Mouse (Mus musculus) hindbrain, embryonic 12.5 days (tissue): ENCODE measurements around the gene Gm20388. TPM values are rescaled to one million over a fixed set of nuclear protein-coding genes. Genes with fewer than 3 reads are reported as not detected.
A peak's percentile ranks its signal among the peaks of the same experiment; 100 is the strongest.

Source experiments
- ATAC-seq: fragments of 200-750 bp; cut with Nextera tagmentation; 2 replicates; pipeline ENCODE4 v1.8.0; 2017; ENCODE audit warnings: moderate TSS enrichment; ENCODE audit not compliant: low FRiP score
- H3K27ac ChIP-seq: fragments of 300-500 bp; sonication (generic); 2 replicates; pipeline ENCODE4 v1.5.1; 2016; ENCODE audit warnings: mild to moderate bottlenecking
- H3K27me3 ChIP-seq: fragments of 300-500 bp; sonication (generic); 2 replicates; pipeline ENCODE4 v1.6.1; 2016; ENCODE audit warnings: mild to moderate bottlenecking
- H3K36me3 ChIP-seq: fragments of 300-500 bp; sonication (generic); 2 replicates; pipeline ENCODE4 v1.6.1; 2016; ENCODE audit warnings: mild to moderate bottlenecking
- H3K4me1 ChIP-seq: fragments of 300-500 bp; sonication (generic); 2 replicates; pipeline ENCODE4 v1.6.1; 2016
- H3K4me2 ChIP-seq: fragments of 300-500 bp; sonication (generic); replicated peaks from 2 replicates; pipeline ENCODE4 v1.6.1; 2016; ENCODE audit warnings: mild to moderate bottlenecking
- H3K4me3 ChIP-seq: fragments of 300-500 bp; sonication (generic); 2 replicates; pipeline ENCODE4 v1.5.1; 2016; ENCODE audit warnings: mild to moderate bottlenecking
- H3K9ac ChIP-seq: fragments of 300-500 bp; sonication (generic); 2 replicates; pipeline ENCODE4 v1.6.1; 2016; ENCODE audit warnings: mild to moderate bottlenecking, moderate library complexity
- H3K9me3 ChIP-seq: fragments of 300-500 bp; sonication (generic); replicated peaks from 2 replicates; pipeline ENCODE4 v1.6.1; 2016; ENCODE audit warnings: mild to moderate bottlenecking
- WGBS: fragments of 180-500 bp; shearing (Covaris S2); methylation state at CpG from one replicate; pipeline ENCODE4 v1.1.7; 2016; 5-methylcytosine and 5-hydroxymethylcytosine counted together
- polyA plus RNA-seq: library from polyadenylated mRNA; unstranded; fragments of >200 nt; fragmentation: Nextera tagmentation; extraction: Ambion mirVana; gene quantifications from 2 replicates; pipeline ENCODE4 v1.2.1, GENCODE M21; 2016

Gm20388 gene
- polyA plus RNA-seq, 1 experiment from 2014 or later, result not detected

DNA sequence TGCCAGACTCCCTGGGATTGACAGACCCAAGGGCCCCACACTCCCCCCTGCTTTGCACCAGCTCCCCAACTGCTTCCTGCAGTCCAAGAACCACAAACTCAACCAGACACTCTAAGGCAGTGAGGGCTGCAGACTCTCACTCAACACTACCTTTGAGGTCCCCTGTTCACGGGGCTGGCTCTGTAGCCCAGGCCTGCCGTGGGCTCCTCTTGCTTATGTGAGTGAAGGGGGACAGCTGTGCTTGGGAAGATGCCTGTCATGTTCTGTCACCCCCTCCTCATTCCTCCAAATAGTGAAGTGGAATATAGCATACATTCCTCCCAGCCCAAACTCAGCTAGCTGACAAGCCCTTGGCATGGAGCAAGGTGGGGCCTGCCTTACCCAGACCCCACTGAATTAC lies 3971.8 kb downstream of the Gm20388 start:
- Histone ChIP-seq H3K27ac (no peak overlapping the region), H3K4me2 (no peak overlapping the region), H3K9ac (no peak overlapping the region), H3K9me3 (no peaks in the 10 kb centered on the region), H3K27me3 (peaks cover 27% of the 10 kb centered on the region), H3K36me3 (no peaks in the 10 kb centered on the region), H3K4me3 (no peak overlapping the region), H3K4me1 (peaks cover 14% of the 10 kb centered on the region)
- no peak for ATAC-seq
- WGBS, result 70% methylated on average over 2 of the region's 2 CpGs

DNA sequence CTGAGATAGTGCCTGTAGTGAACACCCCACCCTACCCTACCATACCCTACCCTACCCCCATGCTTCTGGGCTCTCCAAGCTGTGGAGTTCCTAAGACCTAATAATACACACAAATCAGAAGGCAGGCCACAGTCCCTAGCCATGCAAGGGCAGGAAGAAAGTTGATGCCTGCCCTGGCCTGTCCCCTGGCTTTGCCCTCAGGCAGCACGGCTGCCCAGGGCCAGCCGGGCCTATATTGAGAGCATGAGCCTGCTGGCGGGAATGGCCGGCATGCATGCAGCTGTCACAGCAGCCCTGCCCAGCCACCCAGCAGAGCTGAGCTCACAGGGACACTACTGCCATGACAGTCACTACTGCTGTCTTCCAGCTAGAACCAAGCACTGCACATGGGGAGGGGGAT lies 3972.5 kb downstream of the Gm20388 start:
- H3K4me3 ChIP-seq, result no peak overlapping the region
- H3K4me2 ChIP-seq, result no peak overlapping the region
- WGBS, result 66% methylated on average over 4 of the region's 4 CpGs
- H3K27ac ChIP-seq, result no peak overlapping the region
- H3K4me1 ChIP-seq, result peaks cover 14% of the 10 kb centered on the region
- no peak overlapping the region for H3K9ac ChIP-seq
- H3K9me3 ChIP-seq, result no peaks in the 10 kb centered on the region
- H3K27me3 ChIP-seq, result peaks cover 27% of the 10 kb centered on the region
- H3K36me3 ChIP-seq, result no peaks in the 10 kb centered on the region
- no peak for ATAC-seq

DNA sequence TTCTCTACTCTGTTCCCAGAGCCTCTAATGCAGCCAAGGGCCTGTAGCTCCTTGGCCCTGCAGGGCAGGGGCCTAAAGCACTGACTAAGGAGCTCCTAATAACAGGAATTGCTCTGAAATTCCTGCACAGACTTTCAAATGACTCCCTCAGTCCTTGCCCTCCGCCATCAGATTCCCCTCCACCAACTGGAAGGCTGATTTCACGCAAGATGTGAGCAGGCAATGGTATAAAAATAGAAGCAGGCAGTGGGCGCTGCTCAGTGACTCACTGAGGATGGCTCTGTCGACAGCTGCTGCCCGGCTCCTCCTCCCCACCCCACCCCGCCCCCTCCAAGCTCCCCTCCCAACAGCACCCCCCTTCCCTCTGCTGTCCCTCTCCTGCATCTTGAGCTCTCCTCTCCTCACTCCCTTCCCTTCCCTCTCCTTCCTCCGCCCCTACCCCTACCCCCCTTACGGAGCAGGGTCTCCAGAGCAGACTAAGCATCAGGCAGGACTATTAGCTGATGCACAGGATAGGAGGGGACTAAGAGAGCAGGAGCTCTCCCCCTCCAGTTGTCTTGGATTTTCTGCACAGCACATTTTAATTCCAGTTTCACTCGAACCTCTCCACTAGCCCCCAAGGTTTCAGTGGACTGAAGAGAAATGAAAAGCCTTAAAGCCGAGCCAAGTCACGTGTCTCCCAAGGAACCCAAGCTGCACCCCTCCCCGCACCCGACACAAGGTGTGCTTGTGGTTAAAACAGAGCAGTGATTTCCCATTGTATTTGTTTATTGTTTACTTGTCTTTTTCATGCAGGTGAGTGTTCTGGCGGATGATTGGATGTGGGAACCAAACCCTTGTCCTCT lies 3974.3 kb downstream of the Gm20388 start:
- Histone ChIP-seq H3K36me3 (no peaks in the 10 kb centered on the region), H3K27me3 (peaks cover 41% of the 10 kb centered on the region), H3K9me3 (no peaks in the 10 kb centered on the region), H3K4me2 (peak overlapping the region; percentile 22), H3K4me1 (peaks cover 11% of the 10 kb centered on the region), H3K4me3 (no peak overlapping the region), H3K27ac (peak overlapping the region; percentile 60; the same call in 1 of the 2 replicates), H3K9ac (peak overlapping the region; percentile 32; the same call in 1 of the 2 replicates)
- WGBS, result 9% methylated on average over 13 of the region's 14 CpGs
- ATAC-seq, result peak; percentile 73

DNA sequence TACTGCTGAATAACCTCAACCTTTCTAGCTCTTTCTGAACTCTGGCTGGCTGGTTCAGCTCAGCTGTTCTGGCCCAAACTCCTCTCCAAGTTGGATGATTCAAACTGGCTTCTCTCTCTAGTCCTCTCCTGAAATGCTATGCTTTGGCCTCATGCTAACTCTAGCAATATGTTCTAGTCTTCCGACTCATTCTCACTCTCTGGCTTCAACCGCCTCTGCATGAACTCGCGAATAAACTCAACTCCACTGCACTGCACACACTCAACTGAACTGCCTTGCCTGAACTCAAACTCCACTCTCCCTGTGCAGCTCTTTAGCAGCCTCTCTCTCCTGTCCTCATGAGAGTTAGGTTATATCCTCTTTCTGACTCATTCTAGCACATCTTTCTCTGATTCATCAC lies 3976.5 kb downstream of the Gm20388 start:
- Histone ChIP-seq H3K4me2 (no peak overlapping the region), H3K9ac (no peak overlapping the region), H3K4me3 (no peak overlapping the region), H3K9me3 (no peaks in the 10 kb centered on the region), H3K27ac (no peak overlapping the region), H3K4me1 (peaks cover 24% of the 10 kb centered on the region), H3K36me3 (no peaks in the 10 kb centered on the region), H3K27me3 (peaks cover 60% of the 10 kb centered on the region)
- WGBS, result 97% methylated on average over 4 of the region's 4 CpGs
- ATAC-seq, result no peak

DNA sequence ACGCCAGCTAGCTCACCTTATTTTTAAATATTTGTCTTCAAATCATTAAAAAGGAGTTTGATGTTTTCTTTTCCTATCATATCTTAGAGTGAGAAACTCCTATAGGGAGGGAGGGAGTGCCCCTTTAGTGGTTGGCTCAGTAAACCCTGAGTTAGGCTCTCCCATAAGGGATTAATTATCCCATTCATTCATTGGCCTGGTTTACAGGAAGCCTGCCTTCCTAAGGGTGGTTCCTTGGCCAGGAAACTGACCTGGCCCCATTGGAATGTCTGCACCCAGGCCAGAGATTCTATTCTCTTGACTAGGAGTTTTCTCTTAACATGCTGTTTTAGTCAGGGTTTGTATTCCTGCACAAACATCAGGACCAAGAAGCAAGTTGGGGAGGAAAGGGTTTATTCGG lies 3977.3 kb downstream of the Gm20388 start:
- peaks cover 31% of the 10 kb centered on the region for H3K4me1 ChIP-seq
- no peak overlapping the region for H3K27ac ChIP-seq
- no peaks in the 10 kb centered on the region for H3K9me3 ChIP-seq
- no peak overlapping the region for H3K4me3 ChIP-seq
- H3K27me3 ChIP-seq, result peaks cover 67% of the 10 kb centered on the region
- H3K36me3 ChIP-seq, result no peaks in the 10 kb centered on the region
- 87% methylated on average over 2 of the region's 2 CpGs for WGBS
- no peak overlapping the region for H3K9ac ChIP-seq
- ATAC-seq, result no peak
- no peak overlapping the region for H3K4me2 ChIP-seq

DNA sequence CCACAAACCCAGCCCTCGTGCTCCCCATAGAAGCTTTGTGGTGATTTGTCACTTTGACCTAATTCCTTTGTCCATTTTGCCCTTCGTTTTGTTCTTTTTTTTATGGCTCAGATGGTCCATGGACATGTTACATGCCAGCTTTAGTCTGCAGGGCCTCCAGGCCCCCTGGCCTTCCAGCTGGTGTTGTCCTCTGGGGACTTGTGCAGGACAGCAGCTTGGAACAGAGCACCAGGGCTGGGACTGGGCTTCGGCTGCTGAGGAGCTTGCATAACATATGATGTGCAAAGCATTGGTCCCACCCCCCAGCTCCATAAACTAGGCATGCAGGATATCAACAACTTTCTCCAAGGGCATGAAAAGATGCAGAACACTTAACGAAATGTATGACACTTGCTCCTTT lies 3979.2 kb downstream of the Gm20388 start:
- Histone ChIP-seq H3K36me3 (no peaks in the 10 kb centered on the region), H3K27me3 (peaks cover 79% of the 10 kb centered on the region), H3K4me1 (peaks cover 23% of the 10 kb centered on the region), H3K4me3 (no peak overlapping the region), H3K27ac (no peak overlapping the region), H3K4me2 (no peak overlapping the region), H3K9me3 (no peaks in the 10 kb centered on the region), H3K9ac (no peak overlapping the region)
- 68% methylated on average over 4 of the region's 4 CpGs for WGBS
- ATAC-seq, result no peak

DNA sequence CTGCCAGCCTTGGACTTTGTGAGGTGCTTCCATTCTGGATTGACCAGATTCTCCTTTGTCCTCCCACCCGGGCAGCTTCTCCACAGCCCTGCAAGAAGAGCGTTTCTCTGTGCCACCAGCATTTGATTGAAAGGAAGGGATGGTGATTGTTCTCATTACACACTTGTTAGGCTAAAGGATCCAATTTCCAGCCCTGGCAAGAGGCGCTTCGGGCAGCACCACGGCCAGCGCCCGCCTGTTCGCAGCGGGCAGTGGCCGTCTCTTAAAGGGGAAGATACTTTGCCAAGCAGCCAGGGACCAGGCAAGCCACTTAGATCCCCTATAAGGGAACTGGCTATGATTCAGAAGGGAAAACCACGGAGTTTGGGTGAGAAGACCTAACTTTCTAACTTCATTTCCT lies 3980.6 kb downstream of the Gm20388 start:
- Histone ChIP-seq H3K9me3 (no peaks in the 10 kb centered on the region), H3K4me3 (peak overlapping the region; percentile 39), H3K27me3 (peaks cover 84% of the 10 kb centered on the region), H3K27ac (no peak overlapping the region), H3K4me2 (peak overlapping the region; percentile 62), H3K9ac (peak overlapping the region; percentile 51; the same call in 1 of the 2 replicates), H3K36me3 (no peaks in the 10 kb centered on the region), H3K4me1 (peaks cover 20% of the 10 kb centered on the region)
- WGBS, result under 1% methylated on average over 11 of the region's 11 CpGs
- no peak for ATAC-seq

DNA sequence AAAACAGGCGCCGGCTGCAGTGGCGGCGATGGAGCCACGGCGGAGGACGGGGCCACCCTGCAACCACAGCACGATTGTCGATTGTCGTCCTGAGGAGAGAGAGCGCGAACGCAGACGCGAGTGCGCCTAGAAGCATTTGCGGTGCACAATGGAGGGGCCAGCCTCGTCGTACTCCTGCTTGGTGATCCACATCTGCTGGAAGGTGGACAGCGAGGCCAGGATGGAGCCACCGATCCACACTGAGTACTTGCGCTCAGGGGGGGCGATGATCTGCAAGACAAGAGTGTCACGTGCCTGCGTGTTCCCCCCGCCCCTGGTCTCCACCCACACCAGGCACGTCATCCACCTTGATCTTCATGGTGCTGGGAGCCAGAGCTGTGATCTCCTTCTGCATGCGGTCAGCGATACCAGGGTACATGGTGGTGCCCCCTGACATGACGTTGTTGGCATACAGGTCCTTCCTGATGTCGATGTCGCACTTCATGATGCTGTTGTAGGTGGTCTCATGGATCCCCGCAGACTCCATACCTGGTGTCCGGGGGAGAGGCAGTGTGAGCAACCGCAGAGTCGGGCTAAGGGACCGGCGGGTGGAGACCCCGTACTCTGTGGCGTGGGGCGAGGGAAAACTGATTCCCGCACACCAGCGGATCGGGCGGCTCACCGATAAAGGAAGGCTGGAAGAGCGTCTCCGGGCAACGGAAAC lies 3981.4 kb downstream of the Gm20388 start:
- H3K27ac ChIP-seq, result no peak overlapping the region
- H3K4me3 ChIP-seq, result peak overlapping the region; percentile 39
- peaks cover 20% of the 10 kb centered on the region for H3K4me1 ChIP-seq
- H3K9ac ChIP-seq, result peak overlapping the region; percentile 51
- H3K4me2 ChIP-seq, result peak overlapping the region; percentile 62
- no peaks in the 10 kb centered on the region for H3K9me3 ChIP-seq
- peaks cover 88% of the 10 kb centered on the region for H3K27me3 ChIP-seq
- peak; percentile 75 for ATAC-seq
- no peaks in the 10 kb centered on the region for H3K36me3 ChIP-seq
- WGBS, result under 1% methylated on average over 49 of the region's 49 CpGs

DNA sequence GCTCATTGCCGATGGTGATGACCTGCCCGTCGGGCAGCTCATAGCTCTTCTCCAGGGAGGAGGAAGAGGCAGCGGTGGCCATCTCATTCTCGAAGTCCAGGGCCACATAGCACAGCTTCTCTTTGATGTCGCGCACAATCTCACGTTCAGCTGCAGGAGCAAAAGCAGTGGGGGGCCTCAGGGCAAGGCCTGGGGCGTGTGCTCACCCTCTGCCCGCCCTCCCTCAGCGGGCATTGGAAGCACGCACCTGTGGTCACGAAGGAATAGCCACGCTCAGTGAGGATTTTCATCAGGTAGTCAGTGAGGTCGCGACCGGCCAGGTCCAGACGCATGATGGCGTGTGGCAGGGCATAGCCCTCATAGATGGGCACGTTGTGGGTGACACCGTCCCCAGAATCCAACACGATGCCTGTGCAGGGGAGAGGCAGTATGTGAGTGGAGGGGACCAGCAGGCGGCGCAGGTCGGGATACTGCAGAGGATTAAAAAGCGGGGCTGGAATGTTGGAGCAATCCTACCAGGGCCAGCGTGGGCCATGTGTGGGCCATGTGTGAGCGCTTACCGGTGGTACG lies 3982.0 kb downstream of the Gm20388 start:
- H3K9me3 ChIP-seq, result no peaks in the 10 kb centered on the region
- 9% methylated on average over 30 of the region's 30 CpGs for WGBS
- H3K36me3 ChIP-seq, result no peaks in the 10 kb centered on the region
- ATAC-seq, result peak; percentile 43
- peak overlapping the region; percentile 51 for H3K9ac ChIP-seq
- peak overlapping the region; percentile 39 for H3K4me3 ChIP-seq
- peaks cover 20% of the 10 kb centered on the region for H3K4me1 ChIP-seq
- H3K27ac ChIP-seq, result no peak overlapping the region
- H3K27me3 ChIP-seq, result peaks cover 87% of the 10 kb centered on the region
- peak overlapping the region; percentile 62 for H3K4me2 ChIP-seq

DNA sequence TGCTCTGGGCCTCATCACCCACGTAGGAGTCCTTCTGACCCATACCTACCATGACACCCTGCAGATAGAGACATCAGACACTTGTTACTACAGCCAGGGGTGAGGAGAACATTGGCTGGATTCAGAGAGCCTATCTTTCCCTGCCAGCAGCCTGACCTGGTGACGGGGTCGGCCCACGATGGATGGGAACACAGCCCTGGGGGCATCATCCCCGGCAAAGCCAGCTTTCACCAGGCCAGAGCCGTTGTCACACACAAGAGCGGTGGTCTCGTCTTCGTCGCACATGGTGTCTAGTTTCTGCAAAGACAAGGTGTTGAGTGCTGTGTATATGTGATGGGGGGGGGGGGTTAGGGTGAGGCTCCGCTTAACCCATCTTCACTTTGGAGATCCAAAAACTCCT lies 3982.8 kb downstream of the Gm20388 start:
- Histone ChIP-seq H3K36me3 (no peaks in the 10 kb centered on the region), H3K27me3 (peaks cover 87% of the 10 kb centered on the region), H3K9me3 (no peaks in the 10 kb centered on the region), H3K4me2 (no peak overlapping the region), H3K4me1 (peaks cover 20% of the 10 kb centered on the region), H3K4me3 (no peak overlapping the region), H3K27ac (no peak overlapping the region), H3K9ac (no peak overlapping the region)
- 87% methylated on average over 11 of the region's 11 CpGs for WGBS
- no peak for ATAC-seq

DNA sequence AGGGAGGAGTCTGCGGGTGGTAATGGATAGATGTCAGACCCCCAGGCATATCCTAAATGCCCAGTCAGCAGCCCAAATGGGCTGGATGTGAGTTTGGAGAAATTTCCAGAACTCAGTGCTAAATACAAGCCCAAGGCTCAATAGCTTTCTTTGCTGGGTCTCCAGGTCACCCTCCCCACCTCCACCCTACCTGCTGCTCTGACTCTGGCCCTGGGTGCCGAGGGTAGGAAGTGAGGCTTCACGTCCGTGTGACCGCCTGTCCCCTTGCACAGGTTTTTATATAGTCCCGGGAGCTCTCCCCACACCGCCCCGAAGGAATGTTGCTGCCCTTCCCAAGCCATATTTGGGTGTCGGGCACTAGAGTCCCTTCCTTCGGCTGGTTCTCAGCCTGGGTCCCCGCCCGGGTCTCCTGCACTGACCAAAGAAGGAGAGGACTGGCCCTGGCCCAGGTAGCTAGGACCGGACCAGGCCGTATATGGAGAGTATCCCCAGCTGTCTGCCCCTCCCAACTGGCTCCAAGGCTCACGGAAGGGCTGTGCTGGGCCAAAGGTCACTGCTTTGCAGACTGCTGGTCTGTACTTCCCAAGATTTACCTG lies 3984.0 kb downstream of the Gm20388 start, which contains the start of gene Acta1:
Gene Acta1, minus strand, starts transcription at position 250 of the 596 bp plus-strand sequence.
- Histone ChIP-seq H3K9ac (no peak within 1 kb of the TSS), H3K4me1 (peaks cover 20% of the 10 kb centered on the region), H3K9me3 (no peaks in the 10 kb centered on the region), H3K27me3 (peaks cover 77% of the 10 kb centered on the region), H3K27ac (no peak within 1 kb of the TSS), H3K4me3 (no peak within 1 kb of the TSS), H3K4me2 (no peak within 1 kb of the TSS), H3K36me3 (0 out of 2 replicates have a peak, but pooled peaks cover 3% of the 10 kb centered on the region)
- WGBS, result 26% methylated on average over 15 of the region's 15 CpGs
- no peak for ATAC-seq

DNA sequence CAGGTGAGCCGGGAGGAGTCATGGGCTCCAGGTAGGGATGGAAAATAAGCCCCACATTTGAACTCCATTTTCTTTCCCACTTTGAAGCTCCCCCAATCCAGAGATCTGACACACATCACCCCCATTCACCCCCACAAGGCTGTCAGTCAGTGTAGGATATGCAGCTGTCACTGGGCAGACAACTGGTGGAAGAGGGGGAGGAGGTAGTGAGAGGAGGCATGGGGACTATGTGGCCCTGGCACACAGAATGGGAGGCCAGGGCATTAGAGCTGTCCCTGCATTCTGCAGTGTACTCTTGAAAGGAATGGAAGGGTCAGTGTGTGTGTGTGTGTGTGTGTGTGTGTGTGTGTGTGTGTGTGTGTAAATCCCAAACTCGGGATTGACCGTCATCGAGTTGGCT lies 3984.6 kb downstream of the Gm20388 start:
- peaks cover 20% of the 10 kb centered on the region for H3K4me1 ChIP-seq
- peaks cover 70% of the 10 kb centered on the region for H3K27me3 ChIP-seq
- no peak overlapping the region for H3K4me3 ChIP-seq
- no peak overlapping the region for H3K4me2 ChIP-seq
- no peak overlapping the region for H3K9ac ChIP-seq
- no peak for ATAC-seq
- 81% methylated on average over 4 of the region's 4 CpGs for WGBS
- 0 out of 2 replicates have a peak, but pooled peaks cover 5% of the 10 kb centered on the region for H3K36me3 ChIP-seq
- no peak overlapping the region for H3K27ac ChIP-seq
- no peaks in the 10 kb centered on the region for H3K9me3 ChIP-seq
